Comparison of ENCODE assay signal across 9 mouse cellular contexts in genomic region chr19:58860255-58861173, GRCm38 (mm10).
DNase-seq lines count a peak whose midpoint lies in the region; ATAC-seq and TF ChIP-seq lines count a peak whose summit lies in the region.
"Had no signal": no experiment of that assay in that cellular context is flagged by ENCODE, and none has a peak within 500 bp of the region (broad histone marks: within the 10 kb centered on the region; RNA-seq: fewer than 3 reads in every experiment).

No protein-coding gene starts in this region.

- peak overlapping the region; percentile 82 for H3ac ChIP-seq in C2C12 (ENCODE audit: control insufficient read depth, insufficient read length, low read depth)

- H3K4me2 ChIP-seq in heart, embryonic 13.5 days, result peak overlapping the region; percentile 99
- H3K4me2 ChIP-seq in kidney, postnatal 0 days (ENCODE audit: low read length), result peak overlapping the region; percentile 84
- H3K4me2 ChIP-seq in midbrain, postnatal 0 days (ENCODE audit: low read depth, low read length, poor library complexity, severe bottlenecking), result peak overlapping the region; percentile 71

- no peaks in the 10 kb centered on the region for H3K9me3 ChIP-seq in forebrain, embryonic 10.5 days
- H3K9me3 ChIP-seq in heart, embryonic 13.5 days, result no peaks in the 10 kb centered on the region
- no peaks in the 10 kb centered on the region for H3K9me3 ChIP-seq in kidney, postnatal 0 days (replicated peaks; ENCODE audit: low read length)
- H3K9me3 ChIP-seq in midbrain, postnatal 0 days (ENCODE audit: low read length), result no peaks in the 10 kb centered on the region

- TF ChIP-seq CTCF in C2C12 (IDR thresholded peaks at IDR 0.05; ENCODE audit: control insufficient read depth, insufficient read depth, insufficient read length), result no peak
- TF ChIP-seq CTCF in kidney, postnatal 0 days (IDR thresholded peaks at IDR 0.05; ENCODE audit: low read depth), result peak; percentile 45
- TF ChIP-seq CTCF in midbrain, postnatal 0 days (IDR thresholded peaks at IDR 0.05), result peak; percentile 46

- no peaks in the 10 kb centered on the region; the same call in 1 of the 2 replicates for H3K4me1 ChIP-seq in brown adipose tissue, adult 24 weeks (ENCODE audit: control insufficient read depth, insufficient read depth, insufficient read length, low read length)
- H3K4me1 ChIP-seq in forebrain, embryonic 10.5 days, result peaks cover 36% of the 10 kb centered on the region
- H3K4me1 ChIP-seq in heart, embryonic 13.5 days, result peaks cover 30% of the 10 kb centered on the region
- peaks cover 10% of the 10 kb centered on the region; the same call in 1 of the 2 replicates for H3K4me1 ChIP-seq in kidney, postnatal 0 days (replicated peaks; ENCODE audit: insufficient read depth, low read length)
- H3K4me1 ChIP-seq in midbrain, postnatal 0 days (ENCODE audit: insufficient read depth, low read length), result peaks cover 11% of the 10 kb centered on the region

- peak overlapping the region; percentile 55 for H3K4me3 ChIP-seq in C2C12 (ENCODE audit: insufficient read depth, poor library complexity, severe bottlenecking)
- H3K4me3 ChIP-seq in brown adipose tissue, adult 24 weeks (ENCODE audit: insufficient read depth, low read depth, low read length), result peak overlapping the region; percentile 79
- H3K4me3 ChIP-seq in forebrain, embryonic 10.5 days, result peak overlapping the region; percentile 66
- peak overlapping the region; percentile 70 for H3K4me3 ChIP-seq in heart, embryonic 13.5 days
- H3K4me3 ChIP-seq in kidney, postnatal 0 days (replicated peaks; ENCODE audit: low read depth, low read length), result peak overlapping the region; percentile 45
- H3K4me3 ChIP-seq in midbrain, postnatal 0 days (ENCODE audit: low read depth, low read length), result peak overlapping the region; percentile 64

- peak overlapping the region; percentile 85 for H3K9ac ChIP-seq in heart, embryonic 13.5 days
- peak overlapping the region; percentile 52 for H3K9ac ChIP-seq in kidney, postnatal 0 days (ENCODE audit: low read depth, low read length)
- peak overlapping the region; percentile 81 for H3K9ac ChIP-seq in midbrain, postnatal 0 days (replicated peaks; ENCODE audit: low read length, poor library complexity, severe bottlenecking)

- DNase-seq in forebrain, embryonic 10.5 days (ENCODE audit: extremely low spot score, low spot score), result peak; percentile 83
- DNase-seq in kidney, postnatal 0 days (ENCODE audit: low spot score), result peak; percentile 92
- DNase-seq in liver, result peak; percentile 78
- DNase-seq in midbrain, postnatal 0 days (ENCODE audit: low spot score), result peak; percentile 80
- peak; percentile 9 to 15 for DNase-seq in spleen, postnatal 14 days (ENCODE audit: low spot score in 2 of 2)

- ATAC-seq in heart, embryonic 13.5 days (ENCODE audit: extremely low read depth, insufficient number of reproducible peaks, low FRiP score, low TSS enrichment), result peak; percentile 71
- peak; percentile 89 for ATAC-seq in kidney, postnatal 0 days (replicated peaks; ENCODE audit: low FRiP score, low read depth)
- peak; percentile 77 for ATAC-seq in midbrain, postnatal 0 days (ENCODE audit: low FRiP score)

- H3K27me3 ChIP-seq in C2C12 (ENCODE audit: control insufficient read depth, insufficient read depth, insufficient read length), result no peaks in the 10 kb centered on the region
- H3K27me3 ChIP-seq in forebrain, embryonic 10.5 days (ENCODE audit: poor library complexity, severe bottlenecking), result peaks cover 64% of the 10 kb centered on the region
- H3K27me3 ChIP-seq in heart, embryonic 13.5 days (replicated peaks), result peaks cover 13% of the 10 kb centered on the region; the same call in 1 of the 2 replicates
- H3K27me3 ChIP-seq in kidney, postnatal 0 days (ENCODE audit: insufficient read depth, low read length), result no peaks in the 10 kb centered on the region
- H3K27me3 ChIP-seq in midbrain, postnatal 0 days (ENCODE audit: insufficient read depth, low read length), result no peaks in the 10 kb centered on the region

- H3K79me2 ChIP-seq in C2C12 (ENCODE audit: control insufficient read depth, insufficient read depth), result peaks cover 47% of the 10 kb centered on the region

- H3K36me3 ChIP-seq in C2C12 (ENCODE audit: control insufficient read depth, insufficient read depth), result no peaks in the 10 kb centered on the region
- no peaks in the 10 kb centered on the region for H3K36me3 ChIP-seq in forebrain, embryonic 10.5 days (replicated peaks)
- no peaks in the 10 kb centered on the region for H3K36me3 ChIP-seq in heart, embryonic 13.5 days
- H3K36me3 ChIP-seq in kidney, postnatal 0 days (ENCODE audit: insufficient read depth, low read length), result no peaks in the 10 kb centered on the region
- H3K36me3 ChIP-seq in midbrain, postnatal 0 days (ENCODE audit: insufficient read depth, low read length), result no peaks in the 10 kb centered on the region
- H3K36me3 ChIP-seq: G1E had no signal

- H3K79me3 ChIP-seq in C2C12 (ENCODE audit: low read depth), result peaks cover 22% of the 10 kb centered on the region

- WGBS in forebrain, embryonic 10.5 days, result under 1% methylated on average over 46 of the region's 46 CpGs
- WGBS in heart, embryonic 13.5 days, result under 1% methylated on average over 45 of the region's 46 CpGs
- under 1% methylated on average over 46 of the region's 46 CpGs for WGBS in kidney, postnatal 0 days
- WGBS in midbrain, postnatal 0 days, result under 1% methylated on average over 45 of the region's 46 CpGs

- H3K27ac ChIP-seq in brown adipose tissue, adult 24 weeks (replicated peaks; ENCODE audit: low read depth, low read length), result peak overlapping the region; percentile 56; the same call in 1 of the 2 replicates
- peak overlapping the region; percentile 81 for H3K27ac ChIP-seq in forebrain, embryonic 10.5 days
- peak overlapping the region; percentile 21 for H3K27ac ChIP-seq in heart, embryonic 13.5 days (replicated peaks)
- peak overlapping the region; percentile 51; the same call in 1 of the 2 replicates for H3K27ac ChIP-seq in kidney, postnatal 0 days
- H3K27ac ChIP-seq in midbrain, postnatal 0 days (ENCODE audit: low read depth, low read length), result peak overlapping the region; percentile 80

TF ChIP-seq in C2C12, 6 proteins besides CTCF, POLR2A, EP300 and RAD21:
- peak; percentile 80 for TF ChIP-seq USF1 (IDR thresholded peaks at IDR 0.05; ENCODE audit: low read depth)
- no peak for TF ChIP-seq CEBPB (IDR thresholded peaks at IDR 0.05; ENCODE audit: low read depth)
- TF ChIP-seq MAX (IDR thresholded peaks at IDR 0.05), result no peak
- peak; percentile 93 for TF ChIP-seq MYOD1 (IDR thresholded peaks at IDR 0.05; ENCODE audit: control insufficient read depth, insufficient read length, low read depth)
- TF ChIP-seq FOSL1 (IDR thresholded peaks at IDR 0.05; ENCODE audit: insufficient read depth, low read length, poor library complexity, severe bottlenecking), result no peak
- TF ChIP-seq MYOG (IDR thresholded peaks at IDR 0.05; ENCODE audit: control insufficient read depth, extremely low read depth, insufficient read length), result no peak

Comparison
In these comparisons a context has a peak if more than half of its experiments do, and no peak if none do; other contexts are left out.
1. Peak in every context shown above with its lines: DNase-seq, ATAC-seq, H3K4me3 ChIP-seq and H3K27ac ChIP-seq.
2. H3K27ac ChIP-seq: peak in every context shown above with its lines; median percentile 81 in forebrain, embryonic 10.5 days; 80 in midbrain, postnatal 0 days; 56 in brown adipose tissue, adult 24 weeks; 51 in kidney, postnatal 0 days; 21 in heart, embryonic 13.5 days.
3. DNase-seq: peak in every context shown above with its lines; median percentile 92 in kidney, postnatal 0 days; 83 in forebrain, embryonic 10.5 days; 80 in midbrain, postnatal 0 days; 78 in liver; 12 in spleen, postnatal 14 days.